Mouse (Mus musculus) cerebellum, adult 8-10 months (tissue): ENCODE measurements at regions not wholly inside any gene's neighbourhood (a gene's known extent, or its start where the extent isn't known, plus 50 kb on each side); places are given as distances from the start of the nearest gene placed in this dataset.
"Not testable (repeated sequence)": the region's sequence is repeated elsewhere in the genome, so short reads cannot be mapped to it uniquely, and the experiment has no call there.

Source experiments
- DNase-seq: peaks from one replicate; pipeline ENCODE4 v3.0.0; 2022

DNA sequence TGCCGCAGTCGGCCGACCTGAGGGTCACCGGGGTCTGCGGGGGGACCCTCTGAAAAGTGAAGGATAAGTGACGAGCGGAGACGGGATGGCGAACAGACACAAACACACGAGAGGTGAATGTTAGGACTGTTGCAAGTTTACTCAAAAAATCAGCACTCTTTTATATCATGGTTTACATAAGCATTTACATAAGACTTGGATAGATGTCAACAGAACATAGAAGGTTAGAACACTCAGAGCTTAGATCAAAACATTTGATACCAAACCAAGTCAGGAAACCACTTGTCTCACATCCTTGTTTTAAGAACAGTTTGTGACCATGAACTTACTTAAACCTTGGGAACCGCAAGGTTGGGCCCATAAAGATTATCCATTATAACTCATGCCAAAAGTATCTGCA, 1033.6 kb upstream of the Sel1l start:
- not testable (repeated sequence) for DNase-seq

- no peak for DNase-seq
Observed at GRCm38 (mm10) chr12:92873602-92874001, 1024.6 kb upstream of the Sel1l start.

DNA sequence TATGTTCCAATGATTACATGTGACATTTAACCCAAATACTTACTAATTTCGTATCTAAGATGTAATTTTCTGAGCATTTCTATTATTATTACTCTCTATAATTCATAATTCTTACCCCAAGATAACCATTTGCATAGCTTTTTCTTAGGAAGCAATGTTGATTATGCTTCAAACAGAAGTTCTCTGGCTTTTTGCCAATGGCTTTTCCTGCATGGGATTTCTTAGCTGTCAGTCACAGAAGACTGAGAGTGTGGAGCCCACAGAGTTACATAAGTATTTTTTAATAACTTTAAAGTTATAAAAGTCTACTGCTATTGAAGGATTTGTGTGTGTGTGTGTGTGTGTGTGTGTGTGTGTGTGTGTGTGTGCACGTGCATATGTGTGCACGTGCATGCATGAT, 1020.4 kb upstream of the Sel1l start:
- DNase-seq: no peak

DNA sequence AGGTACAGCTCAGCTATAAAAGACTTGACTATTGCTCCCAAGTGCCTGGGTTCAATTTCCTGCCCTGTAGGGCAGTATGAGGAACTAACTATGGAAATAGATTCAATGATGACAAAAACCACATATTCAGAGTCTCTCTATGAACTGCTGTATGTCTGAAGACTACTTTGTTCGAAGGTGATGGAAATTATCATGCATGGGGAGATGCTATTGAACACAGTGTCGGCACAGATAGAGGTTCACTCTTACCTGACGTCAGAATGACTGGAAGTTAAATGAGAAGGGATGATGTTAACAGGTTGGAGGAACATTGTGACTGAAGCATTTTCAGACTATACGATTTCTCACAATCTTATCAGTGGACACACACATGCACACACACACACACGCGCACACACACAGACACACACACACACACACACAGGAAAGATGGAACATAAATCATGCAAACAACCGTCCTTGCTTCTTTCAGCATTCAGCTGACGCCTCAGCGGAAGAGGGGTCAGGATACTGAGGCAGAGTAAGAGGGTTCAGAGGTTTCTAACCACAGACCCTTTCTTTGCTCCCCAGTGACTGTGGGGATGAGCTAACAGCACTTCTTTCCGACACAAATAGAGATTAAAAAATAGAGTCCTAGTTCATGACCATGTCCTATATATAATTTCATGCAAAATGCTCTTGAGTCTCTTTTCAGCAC, 974.3 kb upstream of the Sel1l start:
- no peak for DNase-seq

- no peak for DNase-seq
Observed at GRCm38 (mm10) chr12:92818610-92819009, 969.7 kb upstream of the Sel1l start.

DNA sequence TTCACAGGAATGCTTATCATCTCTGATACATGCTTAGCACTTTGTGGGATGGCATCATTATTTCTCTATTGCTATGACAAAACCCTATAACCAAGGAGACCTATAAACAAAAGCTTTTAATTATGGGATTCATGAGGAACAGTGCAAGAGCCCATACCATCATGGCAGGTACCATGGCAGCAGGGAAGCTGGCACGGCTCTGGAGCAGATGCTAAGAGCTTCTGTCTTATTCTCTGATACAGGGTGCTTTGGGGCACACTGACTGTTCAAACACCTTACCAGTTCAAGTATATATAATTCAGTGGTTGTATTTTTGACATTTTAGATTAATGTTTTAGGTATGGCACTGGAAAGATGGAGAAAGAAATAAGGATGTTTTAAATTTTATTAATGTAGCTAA, 952.2 kb upstream of the Sel1l start:
- DNase-seq: peak; percentile 6

DNA sequence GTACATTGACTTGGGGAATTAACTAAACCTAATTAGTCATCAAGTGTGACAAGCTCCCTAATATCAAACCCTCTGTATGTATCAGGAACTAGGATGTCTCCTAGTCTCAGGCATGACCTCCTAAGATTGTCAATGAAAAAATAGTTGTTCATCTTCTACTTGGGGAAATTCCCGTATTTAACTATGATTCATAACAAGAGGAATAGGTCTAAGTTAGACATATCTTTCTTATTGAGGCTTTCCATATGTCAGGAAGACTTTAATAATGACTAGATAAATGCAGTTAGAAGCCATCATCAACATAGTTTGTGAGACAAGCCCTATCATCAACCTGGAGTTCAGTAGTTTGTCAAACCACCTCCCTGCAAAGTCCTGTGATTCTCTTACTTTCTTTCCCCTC, 934.4 kb upstream of the Sel1l start:
- no peak for DNase-seq

- DNase-seq: no peak
Observed at GRCm38 (mm10) chr12:92779695-92780292, 930.8 kb upstream of the Sel1l start.

GRCm38 (mm10) chr12:92775668-92776067, 926.7 kb upstream of the Sel1l start:
- no peak for DNase-seq

DNA sequence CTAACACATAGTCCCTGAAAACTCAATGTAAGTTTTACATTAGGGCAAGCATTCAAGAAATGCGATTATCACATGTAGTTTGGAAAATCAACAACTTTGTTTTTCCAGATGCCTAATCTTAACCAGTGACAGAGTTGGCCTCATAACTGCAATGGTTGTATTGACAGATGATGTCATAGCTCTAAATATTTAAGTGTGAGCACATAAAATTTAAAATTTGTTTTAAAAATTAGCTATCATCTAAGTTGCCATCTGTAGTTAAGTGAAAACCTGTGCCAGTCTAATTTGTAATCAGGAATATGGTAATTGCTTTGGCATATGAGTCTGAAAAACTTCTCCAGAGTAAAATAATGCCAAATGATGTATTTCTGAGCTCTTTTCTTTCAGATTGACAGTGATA, 899.6 kb upstream of the Sel1l start:
- DNase-seq: no peak

DNA sequence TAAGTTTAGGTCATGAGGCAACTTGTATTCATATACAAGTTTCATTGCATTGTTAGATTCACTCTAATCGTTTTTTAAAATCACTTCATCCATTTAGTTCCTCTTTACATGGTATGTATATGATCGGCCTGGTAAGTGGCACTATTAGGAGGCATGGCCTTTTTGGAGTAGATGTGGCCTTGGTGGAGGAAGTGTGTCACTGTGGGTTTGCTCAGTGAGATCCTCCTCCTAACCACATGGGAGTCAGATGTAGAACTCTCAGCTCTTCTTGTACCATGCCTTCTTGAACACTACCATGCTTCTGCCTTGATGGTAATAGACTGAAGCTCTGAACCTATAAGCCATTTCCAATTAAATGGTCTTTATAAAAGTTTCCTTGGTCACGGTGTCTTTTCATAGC, 891.9 kb upstream of the Sel1l start:
- no peak for DNase-seq

- no peak for DNase-seq
Observed at GRCm38 (mm10) chr12:92739196-92739595, 890.2 kb upstream of the Sel1l start.

- peak; percentile 81 for DNase-seq
Observed at GRCm38 (mm10) chr12:92737623-92738370, 888.8 kb upstream of the Sel1l start.

DNA sequence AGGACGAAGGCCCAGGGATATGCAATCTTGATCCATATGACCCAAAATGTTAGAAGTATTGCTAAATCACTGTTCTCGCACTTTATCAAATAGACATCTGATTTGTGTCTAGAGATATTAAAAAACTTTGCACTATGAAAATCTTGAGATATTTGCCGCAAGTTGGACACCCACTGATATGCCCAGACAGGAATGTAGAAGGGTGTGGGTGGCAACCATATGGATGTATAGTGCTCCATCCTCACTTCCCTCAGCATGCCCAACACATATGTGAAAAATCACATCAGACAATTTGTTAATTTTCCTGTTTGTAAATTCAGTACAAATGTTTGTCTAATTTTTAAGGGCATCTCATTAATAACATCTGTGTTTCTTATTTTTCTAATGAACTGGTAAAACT, 874.1 kb upstream of the Sel1l start:
- DNase-seq: no peak

GRCm38 (mm10) chr12:92713415-92713814, 864.5 kb upstream of the Sel1l start:
- DNase-seq: no peak

DNA sequence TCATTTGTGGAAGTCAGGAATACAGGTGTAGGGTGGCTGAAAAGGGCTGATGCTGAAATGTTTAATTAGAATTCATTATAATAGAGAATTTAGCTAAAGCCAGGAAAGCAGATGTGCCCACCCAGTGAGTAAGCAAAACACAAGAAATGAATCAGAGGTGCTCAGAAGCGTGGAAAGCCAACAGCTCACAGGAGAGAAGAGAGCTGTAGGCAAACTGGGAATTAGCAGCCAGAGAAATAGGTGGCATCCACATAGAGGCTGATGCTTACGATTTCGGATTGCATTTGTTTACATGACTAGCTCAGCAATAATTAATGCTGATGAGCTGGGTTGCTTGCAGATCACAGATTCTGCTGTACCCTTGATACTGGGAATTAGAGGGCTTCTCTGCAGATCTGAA, 859.5 kb upstream of the Sel1l start:
- no peak for DNase-seq

- DNase-seq: no peak
Observed at GRCm38 (mm10) chr12:92703731-92704130, 854.8 kb upstream of the Sel1l start.

DNA sequence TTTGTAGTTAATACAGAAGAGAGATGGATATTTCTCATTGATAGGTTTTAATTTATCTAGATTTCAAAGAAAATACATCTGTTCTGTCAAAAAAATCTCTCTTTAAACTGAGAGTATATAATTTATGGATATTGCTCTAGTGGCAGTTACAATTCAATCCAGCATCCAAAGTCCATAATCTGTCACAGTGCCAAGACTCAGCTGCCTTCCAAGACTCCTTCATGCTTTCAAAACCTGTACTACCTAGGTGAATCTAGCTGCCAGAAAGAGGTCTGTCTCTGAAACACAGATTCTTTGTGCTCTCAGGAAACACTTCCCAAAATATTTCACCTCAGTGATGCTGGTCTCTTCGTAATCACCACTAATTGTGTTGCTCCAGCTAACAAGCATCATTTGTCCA, 844.0 kb upstream of the Sel1l start:
- no peak for DNase-seq

GRCm38 (mm10) chr12:92672396-92672795, 823.4 kb upstream of the Sel1l start:
- no peak for DNase-seq

GRCm38 (mm10) chr12:92646634-92647033, 797.7 kb upstream of the Sel1l start:
- DNase-seq: no peak

- no peak for DNase-seq
Observed at GRCm38 (mm10) chr12:92645006-92645624, 796.2 kb upstream of the Sel1l start.

GRCm38 (mm10) chr12:92619120-92619519, 770.2 kb upstream of the Sel1l start:
- no peak for DNase-seq

GRCm38 (mm10) chr12:92618519-92618918, 769.6 kb upstream of the Sel1l start:
- no peak for DNase-seq

DNA sequence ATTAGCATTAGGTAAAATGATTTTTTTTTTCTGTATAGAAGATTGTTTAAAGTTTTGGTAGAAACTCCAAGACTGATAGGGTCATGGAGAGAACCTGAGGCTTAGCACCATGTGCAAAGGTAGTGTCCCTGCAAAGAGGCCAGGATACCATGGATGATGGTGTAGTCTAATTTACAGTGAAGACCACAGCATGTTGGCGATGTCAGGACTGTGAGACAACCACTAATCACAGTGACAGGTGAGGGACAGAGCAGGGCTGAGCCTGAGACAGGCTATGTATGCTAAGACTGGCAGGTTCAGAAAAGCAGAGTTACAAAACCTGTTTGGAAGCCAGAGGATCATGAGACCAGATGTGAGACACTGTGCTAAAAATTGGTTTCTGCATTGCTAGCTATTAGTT, 752.7 kb upstream of the Sel1l start:
- no peak for DNase-seq
